Mouse (Mus musculus): ENCODE results near the gene Scube1. TPM values are rescaled to one million over a fixed set of nuclear protein-coding genes. Genes with fewer than 3 reads are reported as not detected.

The Scube1 gene
- 0.02 TPM in 1 of 2 replicates, not detected in the other for polyA plus RNA-seq (2012)

DNA sequence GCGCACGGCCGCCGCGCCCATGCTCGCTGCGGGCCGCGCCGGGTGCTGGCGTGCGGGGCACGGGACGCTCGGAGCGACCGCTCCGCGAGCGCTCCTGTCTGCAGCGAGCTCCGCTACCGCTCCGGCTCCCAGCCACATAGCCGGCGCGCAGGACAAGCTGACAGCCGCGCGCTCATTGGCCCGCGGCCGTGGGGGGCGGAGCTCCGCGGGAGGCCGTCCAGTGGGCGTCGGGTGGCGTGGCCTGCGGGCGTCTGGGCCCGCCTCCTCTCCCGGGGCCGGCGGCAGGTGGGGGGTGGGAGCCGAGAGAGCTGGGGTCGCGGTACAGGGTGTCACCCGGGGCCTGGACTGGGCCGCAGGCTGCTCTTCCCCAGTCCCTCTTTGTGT, at the start of gene Scube1:
Gene Scube1, minus strand, starts transcription at position 136 of the 384 bp plus-strand sequence.

DNA sequence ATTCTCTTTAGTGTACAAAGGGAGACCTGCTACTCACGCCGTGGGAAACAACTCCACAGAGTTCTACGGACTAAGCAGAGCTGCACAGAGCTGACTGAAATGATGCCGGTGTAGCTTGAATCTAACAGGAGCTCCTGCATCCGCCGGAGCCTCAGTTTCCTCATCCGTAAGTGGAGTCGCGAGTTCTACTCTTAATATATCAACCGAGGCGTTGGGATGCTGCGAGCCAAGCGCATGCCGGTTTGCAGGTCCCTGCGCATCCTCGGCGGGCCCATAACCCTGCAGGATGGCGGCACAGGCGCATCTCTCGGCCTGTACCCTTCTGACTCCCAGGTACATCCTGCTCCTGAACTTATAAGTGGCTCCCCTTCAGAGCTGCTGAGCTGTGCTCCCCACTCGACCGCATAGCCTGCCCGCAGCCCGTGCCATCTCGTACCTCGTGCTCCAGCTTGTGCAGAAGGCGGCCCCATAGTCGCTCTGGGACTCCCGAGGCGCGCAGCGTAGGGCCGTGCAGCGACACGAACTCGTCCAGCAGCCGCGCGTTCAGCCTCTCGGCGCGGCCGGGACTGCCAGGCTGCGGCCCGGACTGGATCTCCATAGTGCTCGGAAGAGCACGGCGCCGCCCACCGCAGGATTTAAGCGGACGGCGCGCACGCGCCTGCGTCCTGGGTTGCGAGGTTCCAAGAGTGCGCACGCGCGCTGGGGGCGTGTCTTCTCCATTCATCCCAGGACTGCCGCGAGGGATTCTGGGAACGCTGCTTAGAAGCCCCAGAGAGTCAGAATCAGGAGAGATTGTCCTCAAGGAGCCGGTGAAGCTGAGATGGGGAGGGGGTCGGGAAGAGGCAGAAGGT, 130.1 kb downstream of the Scube1 start, which contains the start of gene Ttll12:
Gene Ttll12, minus strand, starts transcription at position 645 of the 851 bp plus-strand sequence.

DNA sequence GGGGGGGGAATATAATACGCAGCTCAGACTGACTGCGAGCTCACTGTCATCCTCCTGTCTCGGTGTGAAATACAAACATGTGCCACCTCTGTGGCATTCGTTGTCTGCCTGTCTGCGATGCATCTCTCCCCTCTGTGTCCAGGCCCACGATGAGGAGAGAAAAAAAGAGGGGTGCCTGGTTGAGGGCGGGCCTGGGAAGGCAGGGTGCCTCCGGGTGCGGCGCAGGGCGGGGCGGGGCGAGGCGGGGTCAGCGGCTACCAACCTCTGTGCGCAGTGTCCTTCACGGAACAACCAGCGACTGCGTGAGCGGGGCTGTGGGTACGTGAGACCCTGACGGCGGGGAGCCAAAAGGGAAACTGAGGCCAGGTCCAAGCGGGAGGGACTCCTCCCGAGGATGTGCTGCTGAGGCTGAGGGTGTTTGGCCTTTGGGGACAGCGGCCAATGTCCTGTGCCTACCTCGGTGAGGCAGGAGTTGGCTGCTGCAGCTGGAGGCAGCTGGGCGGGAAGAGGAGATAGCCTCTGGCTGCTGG, 161.4 kb downstream of the Scube1 start, which contains the start of the genes Tspo and Mcat:
Gene Tspo, plus strand, starts transcription at position 266 of the 530 bp plus-strand sequence.
Gene Mcat, minus strand, starts transcription at position 461 of the 530 bp plus-strand sequence.

Other genes starting within 250 kb of the Scube1 start
- gene Ttll1, start 214.1 kb downstream of the Scube1 start, polyA plus RNA-seq (2012) = 2.5 and 2.6 TPM in 2 replicates
- 1.5 and 1.6 TPM in 2 replicates for gene Bik, start 198.2 kb downstream of the Scube1 start, polyA plus RNA-seq (2012)
- gene Tspo, start 161.4 kb downstream of the Scube1 start, polyA plus RNA-seq (2012) = 297 and 427 TPM in 2 replicates
- 21.1 and 21.2 TPM in 2 replicates for gene Mcat, start 161.2 kb downstream of the Scube1 start, polyA plus RNA-seq (2012)
- 74.5 and 80.7 TPM in 2 replicates for gene Ttll12, start 129.9 kb downstream of the Scube1 start, polyA plus RNA-seq (2012)
- not detected in 2 replicates for gene Mpped1, start 54.4 kb upstream of the Scube1 start, polyA plus RNA-seq (2012)